Mouse (Mus musculus) R1 (cell line): ENCODE results near the gene Klf12.
A peak's percentile ranks its signal among the peaks of the same experiment; 100 is the strongest.

ENCODE experiments used
- DNase-seq: peaks from one replicate; pipeline ENCODE4 v3.0.0-alpha.2; 2018; ENCODE audit warnings: low read depth, low spot score

The Klf12 gene

GRCm38 (mm10) chr14:100140370-100140769, 144.1 kb downstream of the Klf12 start:
- no peak for DNase-seq

DNA sequence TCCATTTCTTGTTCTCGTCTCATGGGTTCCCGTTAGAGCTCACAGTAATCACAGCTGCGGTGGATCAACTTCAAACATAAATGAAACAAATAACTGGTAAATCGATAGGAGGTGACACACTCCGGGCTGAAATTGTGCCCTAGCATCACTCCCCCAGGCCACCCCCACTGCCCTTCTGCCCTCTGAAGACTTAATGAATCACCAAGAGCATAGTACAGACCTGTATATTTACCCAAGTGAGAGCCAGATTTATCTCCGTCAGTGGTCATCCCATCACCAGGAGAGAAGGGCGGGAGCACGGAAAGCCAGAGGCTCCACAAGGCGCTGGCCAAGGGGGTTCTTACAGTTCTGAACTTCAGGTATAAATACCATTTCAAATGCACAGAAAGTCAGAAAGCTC, 150.2 kb downstream of the Klf12 start:
- DNase-seq: no peak

- no peak for DNase-seq
These were observed 152.0 kb downstream of the Klf12 start for GRCm38 (mm10) chr14:100132479-100132878.

DNA sequence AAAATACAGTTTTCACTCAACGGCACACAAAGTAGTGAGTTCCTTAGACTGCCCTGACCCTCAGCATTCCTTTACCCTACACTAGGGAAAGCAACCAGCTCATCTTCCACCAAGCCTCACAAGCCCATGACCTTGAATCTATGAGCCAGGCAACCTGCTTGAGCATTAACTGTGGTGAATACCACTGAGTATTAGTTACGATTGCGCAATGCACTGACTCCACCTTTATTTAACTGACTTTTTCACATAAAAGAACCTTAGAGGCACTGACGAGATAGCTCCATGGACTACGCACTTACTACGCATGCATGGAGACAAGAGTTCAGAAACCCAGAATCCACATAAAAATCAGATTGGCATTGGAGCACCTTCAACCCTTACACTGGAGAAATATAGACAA, 158.4 kb downstream of the Klf12 start:
- no peak for DNase-seq

- DNase-seq: no peak
These were observed 163.4 kb downstream of the Klf12 start for GRCm38 (mm10) chr14:100121075-100121474.

- no peak for DNase-seq
These were observed 164.6 kb downstream of the Klf12 start for GRCm38 (mm10) chr14:100119866-100120265.

GRCm38 (mm10) chr14:100113419-100113818, 171.1 kb downstream of the Klf12 start:
- peak; percentile 40 for DNase-seq

GRCm38 (mm10) chr14:100111735-100112134, 172.7 kb downstream of the Klf12 start:
- peak; percentile 74 for DNase-seq

GRCm38 (mm10) chr14:100109563-100109962, 174.9 kb downstream of the Klf12 start:
- peak; percentile 85 for DNase-seq

- peak; percentile 26 for DNase-seq
These were observed 178.9 kb downstream of the Klf12 start for GRCm38 (mm10) chr14:100105570-100105969.

GRCm38 (mm10) chr14:100104818-100105217, 179.7 kb downstream of the Klf12 start:
- peak; percentile 21 for DNase-seq

GRCm38 (mm10) chr14:100103818-100104217, 180.7 kb downstream of the Klf12 start:
- DNase-seq: no peak

- peak; percentile 51 for DNase-seq
These were observed 187.0 kb downstream of the Klf12 start for GRCm38 (mm10) chr14:100097208-100098189.

- DNase-seq: no peak
These were observed 188.7 kb downstream of the Klf12 start for GRCm38 (mm10) chr14:100095730-100096129.

- DNase-seq: peak; percentile 40
These were observed 194.0 kb downstream of the Klf12 start for GRCm38 (mm10) chr14:100090517-100090916.

DNA sequence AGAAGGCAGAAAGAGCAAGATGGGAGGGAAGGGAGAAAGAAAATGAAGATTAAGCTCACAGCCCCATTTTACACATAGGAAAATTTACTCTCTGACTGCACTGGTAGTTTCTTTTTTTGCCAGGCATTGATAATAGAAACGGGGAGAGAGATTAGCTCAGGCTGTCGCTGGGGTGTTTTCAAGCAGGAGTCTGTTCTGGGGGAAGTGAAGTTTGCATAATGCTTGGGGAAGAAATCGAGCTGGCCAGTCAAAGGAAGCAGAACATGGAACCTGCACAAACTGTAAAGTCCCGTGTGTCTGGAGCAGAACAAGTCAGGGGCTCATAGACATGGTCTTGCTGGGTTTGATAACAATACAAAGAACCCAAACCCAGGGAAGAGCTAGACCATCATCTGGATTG, 204.9 kb downstream of the Klf12 start:
- DNase-seq: no peak

DNA sequence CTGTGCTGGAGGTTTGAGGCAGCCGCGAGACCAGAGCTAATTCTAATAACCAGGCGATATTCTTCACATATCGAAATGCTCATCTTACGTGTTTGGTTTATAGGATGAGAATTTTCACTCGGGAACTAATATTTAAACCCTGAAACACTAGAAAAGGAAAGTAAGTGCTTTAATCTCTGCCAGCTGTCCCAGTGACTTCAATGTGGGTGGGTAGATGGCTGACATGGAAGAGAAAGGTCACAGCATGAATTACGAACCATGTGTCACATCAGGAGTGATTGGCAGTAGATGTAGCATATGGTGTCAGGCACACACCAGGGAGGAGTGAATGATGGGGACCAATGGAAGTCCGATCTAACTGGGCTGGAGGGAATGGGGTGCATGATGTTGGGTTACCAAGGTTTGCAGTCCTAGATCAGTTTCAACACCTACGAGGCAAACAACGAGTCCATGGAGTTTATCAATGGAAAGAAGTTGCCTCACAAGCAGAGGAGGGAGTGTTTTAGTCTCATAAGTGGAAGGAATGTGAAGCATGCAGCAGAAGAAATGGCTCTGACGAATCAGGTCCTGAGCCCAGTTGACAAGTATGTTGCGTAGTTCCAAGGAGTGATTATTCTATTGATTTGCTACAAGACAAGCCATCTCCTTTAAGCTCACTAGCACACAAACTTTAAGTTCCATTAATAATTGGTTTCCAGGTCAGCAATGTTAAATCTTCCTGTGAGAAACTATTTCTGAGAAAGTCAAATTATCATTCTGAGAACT, 211.9 kb downstream of the Klf12 start:
- DNase-seq: peak; percentile 21

DNA sequence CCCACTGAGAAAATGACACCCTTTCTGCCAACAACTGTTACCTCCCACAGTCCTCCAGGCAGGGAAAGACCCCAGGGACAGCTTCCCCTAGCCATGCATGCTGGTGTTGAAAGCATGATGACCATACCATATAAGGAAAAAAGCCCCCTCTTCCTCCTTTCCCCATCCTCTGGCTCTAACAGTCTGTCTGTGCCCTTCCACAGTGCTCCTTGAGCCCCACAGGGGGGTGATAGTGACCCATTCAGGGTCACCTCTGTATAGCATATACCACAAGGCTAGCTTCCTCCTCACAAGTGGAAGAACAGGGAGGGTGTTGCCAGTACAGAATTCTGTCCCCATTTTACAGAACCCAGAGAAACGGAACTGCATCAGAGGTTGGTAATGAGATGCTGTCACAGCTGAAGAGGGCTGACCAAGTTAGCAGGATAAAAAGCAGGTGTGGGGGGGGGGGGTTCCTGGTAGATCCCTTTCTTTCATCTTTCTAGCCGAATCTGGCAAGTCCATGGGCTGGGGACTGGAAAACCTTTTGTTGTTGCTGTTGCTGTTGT, 214.9 kb downstream of the Klf12 start:
- DNase-seq: no peak

GRCm38 (mm10) chr14:100068715-100069114, 215.8 kb downstream of the Klf12 start:
- no peak for DNase-seq

DNA sequence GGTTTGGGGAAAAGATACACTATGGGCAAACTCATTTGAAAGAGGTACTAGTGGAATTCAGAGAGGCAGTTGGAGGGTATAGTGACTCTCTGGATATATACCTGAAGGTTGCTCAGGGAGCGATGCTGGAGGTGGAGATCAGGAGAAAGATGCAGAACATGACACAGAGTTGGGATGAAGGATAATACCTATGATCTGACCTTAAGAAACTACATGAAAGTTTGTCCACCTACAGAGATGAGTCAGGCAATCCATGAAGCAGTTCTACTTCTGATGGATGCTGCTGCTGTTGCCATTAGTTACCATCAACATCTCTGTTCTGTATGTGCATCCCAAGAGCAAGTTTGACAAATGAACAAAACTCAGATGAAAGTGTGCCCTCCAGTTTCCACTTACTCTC, 222.0 kb downstream of the Klf12 start:
- no peak for DNase-seq

DNA sequence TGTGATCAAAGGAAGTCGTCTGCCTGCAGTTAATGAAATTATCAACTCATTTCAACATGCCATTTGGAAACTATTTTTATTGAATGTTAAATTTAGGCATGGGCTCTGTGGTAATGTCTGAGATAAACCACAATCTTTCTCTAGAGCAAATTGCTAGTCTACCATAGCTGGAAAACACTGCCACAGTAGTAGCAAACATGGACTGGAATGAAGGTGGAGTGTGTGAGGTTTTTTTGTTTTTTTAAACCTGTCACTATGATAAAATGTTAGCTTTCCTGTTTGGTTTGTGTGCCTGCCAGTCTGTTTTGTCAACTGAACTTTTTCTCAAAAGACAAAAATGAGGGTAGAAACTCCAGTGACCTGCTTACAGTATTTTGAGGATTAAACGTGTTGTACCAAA, 230.3 kb downstream of the Klf12 start:
- no peak for DNase-seq

- no peak for DNase-seq
These were observed 231.0 kb downstream of the Klf12 start for GRCm38 (mm10) chr14:100053456-100053855.
